Mouse (Mus musculus) ovary, postnatal 14 days (tissue): ENCODE results near the gene Mnd1.

Experiments
- DNase-seq: peaks from one replicate; pipeline ENCODE4 v3.0.0; 2022; ENCODE audit warnings: low spot score

Gene Mnd1

DNA sequence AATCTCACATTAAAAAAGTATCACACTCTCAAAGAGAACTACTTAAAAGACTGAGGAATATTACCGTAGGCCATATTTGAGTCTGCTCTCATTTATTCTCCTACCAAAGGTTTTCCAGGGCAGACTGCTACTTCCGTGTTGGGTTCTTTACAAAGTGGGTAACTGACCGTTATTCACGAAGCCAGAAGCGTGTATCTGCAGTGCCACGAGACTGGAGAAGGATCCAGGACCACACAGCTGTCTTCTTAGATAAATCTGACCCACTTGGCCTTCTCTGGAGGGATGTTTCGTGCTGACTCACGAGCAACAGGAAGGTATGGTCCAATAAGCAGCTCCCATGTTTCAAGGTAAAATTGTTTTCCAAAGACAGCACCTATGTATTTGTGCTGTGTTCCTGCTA is 113.8 kb downstream of the Mnd1 start:
- DNase-seq = no peak

- DNase-seq = no peak
These were observed 115.0 kb downstream of the Mnd1 start for GRCm38 (mm10) chr3:84040476-84041082.

DNA sequence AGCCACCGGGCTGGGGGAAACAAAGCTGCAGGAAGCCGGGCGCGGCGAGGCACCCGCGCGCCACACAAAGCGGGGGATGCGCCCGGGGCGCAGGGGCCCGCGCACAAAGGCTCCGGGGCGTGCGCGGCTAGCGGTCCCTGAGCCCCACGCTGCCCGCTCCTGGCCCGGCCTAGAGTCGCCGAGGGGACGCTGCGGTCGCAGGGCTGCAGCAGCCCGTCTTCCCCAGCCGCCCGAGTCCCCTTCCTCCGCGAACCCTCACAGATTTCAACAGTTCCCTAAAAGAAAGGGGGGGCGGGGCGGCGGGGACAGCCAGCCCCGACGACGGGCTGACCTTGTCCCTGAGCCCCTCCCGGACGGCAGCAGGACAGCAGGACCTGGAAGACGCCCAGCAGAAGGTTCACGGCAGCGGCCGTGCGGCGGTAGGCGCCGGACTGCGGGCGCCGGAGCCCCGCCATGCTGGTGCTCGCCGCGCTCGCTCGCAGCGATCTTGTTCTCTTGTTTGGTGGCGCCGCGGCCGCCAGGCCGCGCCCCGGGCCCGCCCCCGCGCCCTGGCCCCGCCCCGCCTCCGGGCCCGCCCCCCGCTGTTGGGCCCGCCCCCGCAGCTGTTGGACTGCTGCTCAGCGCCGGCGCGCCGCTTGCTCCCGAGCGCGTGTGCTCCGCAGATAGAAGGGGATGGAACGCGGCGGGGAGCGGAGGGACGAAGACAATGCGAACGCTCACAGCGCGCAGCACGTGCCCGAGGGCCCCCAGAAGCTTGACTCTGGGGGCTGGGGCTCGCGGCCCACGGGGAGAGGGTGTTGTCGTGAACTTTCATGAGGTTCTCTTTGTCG is 115.7 kb downstream of the Mnd1 start, which contains the start of gene Tmem131l:
TSS of gene Tmem131l (minus strand) at position 530 of the 830 bp plus-strand sequence.
- DNase-seq = peak; percentile 60

DNA sequence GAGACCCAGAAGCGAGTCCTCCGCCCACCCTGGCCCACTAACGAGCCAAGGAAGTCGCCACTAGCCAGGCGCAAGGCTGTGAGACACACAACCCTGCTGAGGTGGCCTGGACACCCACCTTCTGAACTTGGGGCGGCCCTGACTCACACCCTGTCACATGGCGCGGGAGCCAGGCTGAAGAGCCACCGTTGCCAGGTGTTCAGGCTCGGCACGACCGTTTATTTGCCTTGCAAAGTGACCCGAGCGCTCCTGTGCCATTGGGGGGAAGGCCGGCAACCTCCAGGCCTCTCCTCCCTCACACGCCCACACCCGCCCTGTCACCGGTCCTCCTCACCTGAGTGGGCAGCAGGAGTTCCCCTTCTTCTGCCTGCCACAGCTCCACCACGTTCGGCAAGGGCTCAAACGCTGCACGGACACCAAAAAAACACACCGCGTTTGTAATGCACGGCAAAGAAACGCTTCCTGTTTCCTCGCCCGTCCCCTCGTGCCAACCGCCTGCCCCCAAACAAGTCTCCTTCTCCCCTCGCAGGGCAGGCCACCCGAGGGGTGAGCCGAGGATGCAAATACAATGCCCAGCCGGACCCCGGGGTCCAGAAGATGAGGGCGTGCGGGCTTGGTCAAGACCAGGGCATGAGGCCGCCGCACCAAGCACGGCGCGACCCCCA is 116.5 kb downstream of the Mnd1 start:
- peak; percentile 36 for DNase-seq

DNA sequence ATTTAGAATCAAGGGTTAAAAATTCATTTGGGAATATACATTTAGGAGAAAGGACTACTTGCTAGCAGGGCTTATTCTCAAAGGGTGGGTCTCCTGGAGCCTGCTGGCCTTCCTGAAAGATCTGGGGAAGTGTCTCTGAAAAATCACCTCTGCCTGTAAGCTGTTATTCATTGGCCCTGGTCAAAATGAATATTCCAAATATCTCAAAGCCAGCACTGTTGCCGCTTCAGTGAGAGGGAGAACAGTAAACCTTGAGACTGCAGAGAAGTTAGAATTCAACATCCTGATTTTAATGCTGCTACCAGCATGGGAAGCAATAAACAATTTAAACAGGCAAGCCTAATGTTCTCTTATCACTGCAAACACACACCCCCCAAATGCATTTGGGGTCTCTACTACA is 117.5 kb downstream of the Mnd1 start:
- no peak for DNase-seq
